Mouse (Mus musculus): ENCODE measurements around the gene Fcgr2b.
"Not testable (repeated sequence)": the region's sequence is repeated elsewhere in the genome, so short reads cannot be mapped to it uniquely, and the experiment has no call there.

Fcgr2b gene

DNA sequence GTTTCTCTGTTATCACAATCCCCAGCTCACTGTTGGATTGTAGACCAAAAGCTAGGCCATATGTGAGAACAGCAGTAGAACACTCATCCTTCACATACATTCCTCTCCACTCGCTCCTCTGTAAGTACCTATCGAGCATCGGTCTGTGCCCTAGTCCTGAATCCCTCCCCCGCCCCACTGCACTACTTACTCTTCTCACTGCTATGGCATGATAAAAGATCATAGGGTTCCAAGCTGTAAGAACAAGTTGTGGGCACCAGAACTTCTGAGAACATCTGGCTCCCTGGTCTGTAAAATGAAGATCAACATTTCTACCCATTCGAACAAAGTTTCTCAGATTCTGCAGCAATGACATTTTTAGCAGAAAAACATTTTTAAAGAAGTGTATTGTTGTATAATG lies at the start of gene Fcgr2b:
Gene Fcgr2b, minus strand, starts transcription at position 101 of the 400 bp plus-strand sequence.
- no peak for DNase-seq (ENCODE audit: extremely low spot score, low spot score)

DNA sequence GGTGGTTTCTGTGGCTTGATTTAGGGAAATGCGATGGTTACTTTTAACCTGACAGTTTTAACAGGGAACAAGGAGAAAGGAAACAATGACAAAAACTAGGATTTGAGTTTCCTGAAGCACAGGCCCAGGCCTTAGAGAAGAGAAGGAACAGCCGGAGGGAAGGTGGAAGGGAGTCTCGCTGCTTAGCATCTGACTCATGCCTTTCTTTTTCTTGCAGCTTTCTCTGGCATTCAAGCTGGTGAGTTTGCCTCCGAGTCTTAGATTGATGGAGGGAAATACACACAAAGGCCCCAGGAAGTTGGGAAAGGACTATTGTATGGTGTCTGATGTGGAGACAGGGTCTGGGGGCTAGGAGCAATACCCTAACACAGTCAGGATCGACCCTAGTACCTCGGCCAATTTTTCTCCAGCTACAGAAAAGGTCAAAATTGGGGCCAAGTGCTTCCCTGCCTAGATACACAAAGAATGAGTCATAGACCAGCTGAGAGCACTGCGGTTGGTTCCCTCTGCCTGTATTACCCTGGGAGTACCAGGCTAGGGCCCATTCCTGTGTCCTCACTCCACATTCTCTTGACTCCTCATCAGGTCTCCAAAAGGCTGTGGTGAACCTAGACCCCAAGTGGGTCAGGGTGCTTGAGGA lies 43.1 kb upstream of the Fcgr2b start:
- no peak for DNase-seq (ENCODE audit: extremely low spot score, low spot score)

DNA sequence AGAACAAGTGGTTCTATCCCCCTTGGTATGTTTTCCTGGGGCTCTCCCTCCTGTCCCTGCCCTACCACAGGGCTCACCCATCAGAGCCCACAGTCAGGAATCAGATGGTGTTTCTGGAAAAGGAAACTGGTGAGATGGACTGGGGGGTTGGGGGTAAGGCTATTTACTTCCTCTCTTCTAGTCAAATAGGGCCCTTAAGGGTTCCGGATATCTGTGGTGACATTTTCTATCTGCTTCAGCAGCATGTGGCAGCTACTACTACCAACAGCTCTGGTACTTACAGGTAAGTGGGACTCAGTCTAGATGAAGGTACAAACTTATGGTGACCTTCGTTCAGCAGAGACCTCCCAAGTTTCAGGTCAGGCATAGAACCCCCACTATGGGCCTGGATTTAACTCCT lies 42.4 kb upstream of the Fcgr2b start, which contains the start of gene Fcgr4:
Gene Fcgr4, plus strand, starts transcription at position 184 of the 400 bp plus-strand sequence.
- no peak for DNase-seq (ENCODE audit: extremely low spot score, low spot score)

DNA sequence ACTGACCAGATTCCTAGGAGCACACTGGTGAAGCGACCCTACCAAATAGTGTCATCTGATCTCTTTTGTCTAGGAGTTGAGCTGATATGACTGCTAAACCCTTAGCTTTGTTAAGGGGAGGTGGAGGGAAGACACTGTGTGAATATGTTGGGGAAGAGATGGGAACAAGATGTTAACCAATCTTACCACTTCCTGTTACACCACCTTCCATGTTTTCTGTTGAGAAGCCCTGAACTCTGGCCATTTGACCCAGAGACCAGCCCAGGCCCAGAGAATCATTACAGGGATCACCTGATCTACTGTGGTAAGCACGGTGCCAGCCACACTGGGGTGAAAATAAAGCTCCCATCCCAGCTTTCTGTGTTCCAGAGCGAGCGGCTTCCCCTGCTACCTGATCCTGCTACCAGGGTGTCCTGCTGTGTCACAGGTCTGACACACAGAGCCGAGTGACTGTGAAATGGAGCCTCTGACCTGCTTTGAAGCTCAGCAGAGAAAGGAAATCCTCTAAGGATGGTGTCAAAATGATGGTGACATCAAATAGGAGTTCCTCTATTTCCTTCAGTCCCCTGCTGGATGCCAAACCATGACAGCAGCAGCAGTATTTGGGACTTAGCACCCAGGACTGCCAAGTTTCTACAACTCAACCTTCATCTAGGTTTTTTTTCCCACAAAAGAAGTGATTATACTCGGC lies 41.3 kb upstream of the Fcgr2b start:
- no peak for DNase-seq (ENCODE audit: extremely low spot score, low spot score)

DNA sequence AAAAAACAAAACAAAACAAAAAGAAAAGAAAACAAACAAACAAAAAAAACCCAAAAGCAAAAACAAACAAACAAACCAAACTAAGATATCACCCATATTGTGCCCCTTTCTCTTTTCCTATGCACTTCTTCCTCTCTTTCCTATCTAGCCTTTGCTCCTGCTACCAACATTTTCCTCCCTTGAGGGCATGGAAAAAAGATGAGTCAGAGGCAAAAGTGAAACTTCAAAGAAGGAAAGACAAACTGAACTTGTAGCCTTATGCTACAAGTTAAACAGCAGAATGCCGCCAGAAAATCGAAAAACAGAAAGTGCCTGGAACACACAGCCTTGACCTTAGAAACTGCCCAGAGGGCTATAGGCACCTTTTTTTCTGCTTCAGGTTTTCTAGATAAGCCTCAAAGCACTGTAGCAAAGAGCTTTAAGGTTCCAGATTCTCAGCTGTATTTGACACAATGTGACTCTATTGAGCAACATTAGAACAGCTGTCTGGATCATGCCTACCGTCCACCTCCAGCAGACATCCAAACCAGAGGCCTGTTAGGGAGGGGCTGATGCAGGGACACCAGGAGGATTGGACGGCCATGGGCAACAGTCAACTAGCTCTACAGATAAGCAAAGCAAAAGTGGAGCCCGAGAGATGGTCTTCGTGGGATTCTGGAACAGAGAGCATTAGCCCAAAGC lies 40.5 kb upstream of the Fcgr2b start:
- DNase-seq (ENCODE audit: extremely low spot score, low spot score): no peak

DNA sequence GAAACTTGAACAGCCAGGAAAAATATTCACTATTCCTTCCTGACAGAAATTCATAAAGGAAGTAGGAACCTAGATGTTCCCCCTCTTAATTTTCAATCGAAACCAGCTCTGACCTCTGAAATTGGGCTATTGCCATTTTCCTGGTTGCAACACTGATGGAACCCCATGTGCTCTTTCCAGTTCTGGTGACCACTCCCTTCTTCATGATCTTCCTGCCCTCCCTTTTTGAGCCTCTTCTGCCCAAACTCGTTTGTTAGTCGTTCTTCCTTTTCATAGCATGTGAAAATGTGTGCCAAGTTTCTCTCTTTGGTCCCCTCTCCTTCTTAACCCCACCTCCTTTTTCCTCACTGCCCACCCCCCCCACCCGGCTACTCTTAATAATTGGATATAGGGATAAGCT lies 35.4 kb upstream of the Fcgr2b start:
- DNase-seq (ENCODE audit: extremely low spot score, low spot score): no peak

DNA sequence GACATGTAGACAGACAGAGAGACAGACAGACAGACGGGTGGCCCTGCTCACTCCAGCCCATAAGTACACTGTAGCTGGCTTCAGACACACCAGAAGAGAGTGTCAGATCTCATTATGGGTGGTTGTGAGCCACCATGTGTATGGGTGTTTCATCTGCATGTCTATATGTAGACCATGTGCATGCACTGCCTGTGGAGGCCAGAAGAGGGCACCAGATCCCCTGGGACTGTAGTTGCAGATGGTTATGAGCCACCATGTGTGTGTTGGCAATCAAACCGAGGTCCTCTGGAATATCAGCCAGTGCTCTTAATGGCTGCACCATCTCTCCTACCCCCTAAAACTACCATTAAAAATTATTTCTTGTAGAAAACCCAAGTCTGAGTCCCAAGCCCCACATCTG lies 30.6 kb upstream of the Fcgr2b start:
- no peak for DNase-seq (ENCODE audit: extremely low spot score, low spot score)

DNA sequence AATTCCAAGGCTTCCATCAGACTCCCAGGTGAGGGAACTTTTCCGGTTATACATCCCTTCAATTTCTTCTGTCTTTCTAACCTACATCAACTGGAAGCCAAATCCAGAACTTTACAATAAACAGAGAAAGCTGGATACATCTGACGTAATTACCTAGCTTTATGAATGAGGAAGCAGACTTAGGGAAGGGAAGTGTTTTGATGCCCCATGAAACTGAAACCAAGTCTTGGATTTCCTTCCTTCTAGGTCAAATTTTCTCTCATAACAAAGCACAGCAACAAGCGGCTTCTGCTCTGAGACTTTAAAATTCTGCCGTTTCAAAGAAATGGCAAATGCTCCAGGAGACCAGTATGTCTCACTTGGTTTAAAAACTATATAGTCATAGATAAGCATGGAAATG lies 30.0 kb upstream of the Fcgr2b start:
- DNase-seq (ENCODE audit: extremely low spot score, low spot score): no peak

DNA sequence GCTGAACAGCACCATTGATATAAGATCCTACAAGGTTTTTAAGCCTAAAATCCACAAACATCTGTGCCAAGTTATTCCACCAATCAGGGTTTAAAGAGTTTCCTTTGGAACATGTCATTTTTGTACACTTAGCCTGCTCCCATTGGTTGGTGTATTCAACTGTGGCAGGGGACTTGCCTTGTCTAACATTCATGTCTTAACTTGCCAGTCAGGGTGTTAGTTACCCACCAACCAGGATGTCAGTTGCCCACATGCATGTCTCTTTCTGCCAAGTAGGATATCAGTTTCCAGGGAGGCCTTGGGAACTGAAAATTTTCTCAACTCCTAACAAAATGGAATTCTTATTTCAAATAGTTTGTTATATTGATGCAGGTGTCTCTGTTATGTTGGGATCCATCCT lies 29.2 kb upstream of the Fcgr2b start:
- no peak for DNase-seq (ENCODE audit: extremely low spot score, low spot score)

DNA sequence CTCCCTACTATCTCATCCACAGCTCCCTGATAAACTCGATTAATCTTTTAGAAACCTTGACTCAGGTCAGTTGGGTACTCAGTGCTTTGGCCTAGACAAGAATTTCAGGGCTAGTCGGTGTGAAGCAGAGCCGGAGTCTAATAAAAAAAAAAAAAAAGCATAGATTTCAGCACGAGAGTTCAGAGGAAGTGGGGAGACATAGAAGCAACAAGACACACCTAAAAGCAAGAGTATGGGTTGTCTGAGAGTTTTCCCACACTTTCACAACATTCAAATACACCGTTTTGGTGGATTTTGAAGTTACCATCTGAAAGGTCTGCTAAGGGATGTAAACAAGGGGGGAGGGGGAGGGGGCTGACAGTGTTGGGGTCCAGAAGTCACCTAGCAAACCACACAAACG lies 28.7 kb upstream of the Fcgr2b start:
- DNase-seq (ENCODE audit: extremely low spot score, low spot score): no peak

DNA sequence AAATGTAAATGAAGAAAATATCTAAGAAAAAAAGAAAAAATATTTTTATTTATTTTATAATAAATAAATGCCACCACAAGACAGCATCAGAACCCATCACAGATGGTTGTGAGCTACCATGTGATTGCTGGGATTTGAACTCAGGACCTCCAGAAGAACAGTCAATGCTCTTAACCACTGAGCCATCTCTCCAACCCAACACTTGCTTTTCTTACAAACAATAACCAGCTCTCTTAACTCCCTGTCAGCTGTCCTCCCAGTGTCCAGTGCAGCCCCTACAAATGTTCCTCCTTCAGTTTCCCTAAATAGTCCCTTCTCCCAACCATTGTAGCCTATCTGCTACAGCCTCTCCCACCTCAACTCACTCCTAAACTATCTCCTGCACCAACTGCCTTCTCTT lies 23.5 kb upstream of the Fcgr2b start:
- no peak for DNase-seq (ENCODE audit: extremely low spot score, low spot score)

DNA sequence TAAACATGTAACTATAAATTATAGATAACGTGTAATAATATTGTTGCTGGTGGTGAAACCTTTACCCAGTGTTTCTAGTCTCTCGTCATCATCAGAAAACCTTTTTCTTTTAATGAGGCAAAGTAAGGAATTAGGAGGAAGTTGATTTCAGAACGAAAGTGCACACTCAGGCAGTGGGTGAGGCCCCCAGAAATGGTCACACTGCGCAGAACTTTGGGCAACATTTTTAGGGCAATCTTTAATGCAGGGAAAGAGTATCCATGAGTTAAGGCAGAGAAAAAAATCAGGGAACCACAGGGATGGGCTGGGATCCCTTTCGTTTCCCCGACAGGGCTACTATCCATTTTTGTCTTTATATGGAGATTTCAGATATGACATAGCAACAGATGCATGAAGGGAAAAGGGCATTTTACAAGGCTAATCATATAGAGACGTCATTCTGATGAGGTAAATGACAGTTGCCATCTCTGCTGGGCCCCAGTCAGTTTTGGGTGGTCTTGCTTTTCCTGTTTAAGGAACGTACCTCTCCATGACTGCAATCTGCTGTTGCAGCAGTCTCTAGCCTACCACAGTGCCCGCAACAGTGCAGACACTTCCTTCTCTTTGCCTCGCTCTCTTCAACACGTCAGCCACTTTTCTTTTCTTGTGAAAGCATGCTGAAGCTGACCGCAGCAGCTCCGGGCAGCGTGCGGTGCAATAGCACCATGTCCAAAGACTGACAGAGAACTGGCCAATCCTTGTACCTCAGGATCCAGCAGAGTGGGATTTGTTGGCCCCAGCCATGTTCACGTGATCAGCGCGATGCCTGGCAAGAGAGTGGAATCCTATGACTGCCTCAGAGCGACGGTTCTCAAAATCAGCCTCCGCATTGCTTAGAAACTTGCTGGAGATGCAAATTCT lies 21.7 kb upstream of the Fcgr2b start:
- DNase-seq (ENCODE audit: extremely low spot score, low spot score): no peak

DNA sequence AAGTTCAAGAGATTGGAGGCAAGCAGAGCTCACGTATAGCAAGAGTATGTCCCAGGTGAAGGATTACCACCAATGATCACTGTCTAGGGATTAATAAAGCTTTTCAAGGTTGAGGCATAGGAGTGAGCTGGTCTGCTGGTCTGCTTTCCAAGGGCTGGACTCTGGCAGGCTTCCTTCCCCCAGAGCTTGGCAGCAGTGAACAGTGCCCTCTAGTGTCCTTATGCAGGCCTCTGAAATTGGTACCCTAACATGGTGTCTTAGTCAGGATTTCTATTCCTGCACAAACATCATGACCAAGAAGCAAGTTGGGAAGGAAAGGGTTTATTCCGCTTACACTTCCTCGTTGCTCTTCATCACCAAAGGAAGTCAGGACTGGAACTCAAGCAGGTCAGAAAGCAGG lies 20.4 kb upstream of the Fcgr2b start:
- DNase-seq (ENCODE audit: extremely low spot score, low spot score): peak; percentile 34

DNA sequence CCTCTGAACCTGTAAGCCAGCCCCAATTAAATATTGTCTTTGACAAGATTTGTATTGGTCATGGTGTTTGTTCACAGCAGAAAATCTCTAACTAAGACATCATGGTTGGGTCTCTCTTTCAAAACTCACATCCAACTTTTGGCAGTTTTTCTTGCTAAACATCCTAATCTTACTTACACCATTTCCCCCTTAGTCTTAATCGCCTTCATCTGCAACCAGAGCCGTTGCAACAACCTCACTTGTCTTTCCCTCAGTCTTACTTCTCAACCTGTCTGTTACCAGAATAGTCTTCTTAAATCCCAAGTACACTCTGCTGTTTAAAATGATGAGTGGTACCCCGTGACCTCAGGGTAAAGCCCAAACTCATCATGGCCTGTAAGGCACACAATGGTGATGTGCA lies 19.7 kb upstream of the Fcgr2b start:
- DNase-seq (ENCODE audit: extremely low spot score, low spot score): no peak

DNA sequence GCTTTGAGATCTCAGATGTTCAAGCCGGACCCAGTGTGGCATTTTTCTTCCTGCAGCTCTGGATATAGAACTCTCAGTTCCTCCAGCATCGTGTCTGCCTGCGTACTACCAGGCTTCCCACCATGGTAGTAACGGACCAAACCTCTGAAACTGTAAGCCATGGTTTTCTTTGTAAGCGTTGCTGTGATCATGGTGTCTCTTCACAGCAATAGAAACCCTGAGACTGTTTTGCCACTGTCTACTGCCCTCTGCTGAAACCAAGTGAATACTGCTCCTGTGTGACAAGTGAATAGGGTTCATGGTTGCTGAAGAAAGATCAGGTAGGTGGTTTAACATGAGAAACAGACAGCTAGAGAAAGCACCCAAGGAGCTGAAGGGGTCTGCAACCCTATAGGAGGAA lies 16.2 kb upstream of the Fcgr2b start:
- no peak for DNase-seq (ENCODE audit: extremely low spot score, low spot score)

DNA sequence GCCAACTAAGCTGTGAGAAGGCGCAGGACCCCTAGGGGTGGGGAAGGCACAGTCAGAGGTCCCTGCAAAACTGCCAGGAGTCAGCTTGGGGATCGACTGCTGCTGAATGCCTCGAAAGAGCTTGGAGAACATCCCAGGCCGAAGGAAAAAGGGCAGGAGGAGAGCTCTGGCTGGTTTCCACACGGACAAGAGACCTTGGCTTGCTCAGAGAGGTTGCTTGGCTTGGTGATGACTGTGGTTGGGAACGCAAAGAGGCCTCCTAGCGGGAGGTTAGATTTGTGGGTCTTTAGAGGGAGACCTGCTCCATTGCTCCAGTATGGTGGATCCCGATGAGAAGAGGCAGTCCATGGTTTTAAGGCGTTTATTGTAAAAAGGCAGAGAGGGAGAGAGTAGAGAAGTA lies 13.3 kb upstream of the Fcgr2b start:
- no peak for DNase-seq (ENCODE audit: extremely low spot score, low spot score)

DNA sequence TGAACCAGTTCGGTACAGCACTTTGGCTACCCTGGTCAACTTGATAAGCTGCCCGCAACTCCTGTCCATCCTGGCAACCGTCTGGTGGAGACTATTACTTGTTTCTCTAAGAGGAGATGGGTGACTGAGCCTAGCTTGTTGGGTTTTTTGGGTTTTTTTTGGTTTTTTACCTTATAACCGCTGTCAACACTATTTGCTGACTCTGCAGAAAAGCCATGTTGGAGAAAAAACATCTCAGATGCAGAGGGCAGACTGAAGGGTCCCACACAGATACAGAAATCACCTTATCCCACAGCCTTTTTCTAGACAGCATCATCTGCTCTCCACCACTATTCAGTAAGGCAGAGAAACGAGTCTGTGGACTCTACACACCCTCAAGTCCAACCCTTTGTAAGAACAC lies 9.5 kb upstream of the Fcgr2b start:
- no peak for DNase-seq (ENCODE audit: extremely low spot score, low spot score)

DNA sequence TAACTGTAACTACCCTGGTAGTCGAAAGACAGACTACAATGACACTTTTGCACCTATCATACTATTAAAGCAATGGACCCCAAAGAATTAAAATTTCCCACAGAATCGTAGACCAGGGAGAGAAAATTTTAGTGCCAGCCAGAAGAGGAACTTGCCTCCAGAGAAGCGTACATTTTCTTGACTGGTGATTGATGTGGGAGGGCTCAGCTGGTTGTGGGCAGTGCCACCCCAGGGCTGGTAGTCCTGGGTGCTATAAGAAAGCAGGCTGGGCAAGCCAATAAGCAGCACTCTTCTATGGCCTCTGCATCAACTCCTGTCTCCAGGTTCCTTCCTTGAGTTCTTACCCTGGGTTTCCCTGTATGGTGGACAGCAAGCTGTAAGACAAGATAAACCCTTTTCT lies 8.7 kb upstream of the Fcgr2b start:
- no peak for DNase-seq (ENCODE audit: extremely low spot score, low spot score)

DNA sequence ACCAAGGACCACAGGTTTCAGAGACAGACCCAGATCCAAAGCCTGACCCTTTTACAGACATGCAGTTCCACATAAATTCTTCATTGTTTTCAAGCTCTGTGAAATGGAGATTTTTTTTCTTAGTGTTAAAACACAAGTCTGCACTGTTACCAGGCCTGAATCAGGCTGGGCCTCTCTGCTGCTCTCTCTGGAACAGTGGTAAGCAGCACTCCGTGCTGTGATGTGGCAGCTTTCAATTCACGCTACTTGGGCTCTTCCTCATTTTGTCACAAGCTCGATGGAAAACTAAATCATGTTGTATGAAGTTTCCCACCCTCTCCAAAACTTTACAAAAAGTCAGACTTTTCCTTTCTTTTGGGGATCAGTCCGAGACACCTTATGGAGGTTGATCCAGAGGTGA lies 6.7 kb upstream of the Fcgr2b start:
- DNase-seq (ENCODE audit: extremely low spot score, low spot score): no peak

DNA sequence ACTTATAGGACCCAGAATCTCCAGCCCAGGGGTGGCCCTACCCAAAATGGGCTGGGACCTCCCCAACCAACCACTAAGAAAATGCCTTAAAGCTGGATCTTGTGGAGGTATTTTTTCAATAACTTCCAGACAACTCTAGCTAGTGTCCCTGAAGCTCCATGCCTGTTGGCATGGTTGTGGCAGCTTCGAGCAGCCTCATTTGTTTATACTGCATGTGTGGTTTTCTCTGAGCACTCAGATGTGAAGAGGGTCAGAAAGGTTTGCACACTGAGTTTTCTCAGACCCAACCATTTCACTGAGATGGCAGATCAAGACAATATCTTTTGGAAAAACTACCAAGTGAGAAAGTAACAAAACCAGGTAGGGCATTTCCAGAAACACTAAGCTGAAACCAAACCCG lies 6.0 kb upstream of the Fcgr2b start:
- no peak for DNase-seq (ENCODE audit: extremely low spot score, low spot score)

DNA sequence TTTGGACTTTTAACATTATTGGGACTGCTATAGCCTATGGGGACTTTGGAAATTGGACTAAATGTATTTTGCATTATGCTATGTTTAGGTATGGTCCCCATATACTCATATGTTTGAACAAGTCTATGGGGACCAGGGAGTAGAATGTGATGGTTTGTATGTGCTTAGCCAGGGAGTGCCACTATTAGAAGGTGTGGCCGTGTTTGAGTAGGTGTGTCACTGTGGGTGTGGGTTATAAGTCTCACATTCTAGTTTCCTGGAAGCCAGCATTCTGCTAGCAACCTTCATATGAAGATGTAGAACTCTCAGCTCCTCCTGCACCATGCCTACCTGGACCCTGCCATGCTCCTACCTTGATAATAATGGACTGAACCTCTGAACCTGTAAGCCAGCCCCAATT lies 5.3 kb upstream of the Fcgr2b start:
- not testable (repeated sequence) for DNase-seq (ENCODE audit: extremely low spot score, low spot score)

DNA sequence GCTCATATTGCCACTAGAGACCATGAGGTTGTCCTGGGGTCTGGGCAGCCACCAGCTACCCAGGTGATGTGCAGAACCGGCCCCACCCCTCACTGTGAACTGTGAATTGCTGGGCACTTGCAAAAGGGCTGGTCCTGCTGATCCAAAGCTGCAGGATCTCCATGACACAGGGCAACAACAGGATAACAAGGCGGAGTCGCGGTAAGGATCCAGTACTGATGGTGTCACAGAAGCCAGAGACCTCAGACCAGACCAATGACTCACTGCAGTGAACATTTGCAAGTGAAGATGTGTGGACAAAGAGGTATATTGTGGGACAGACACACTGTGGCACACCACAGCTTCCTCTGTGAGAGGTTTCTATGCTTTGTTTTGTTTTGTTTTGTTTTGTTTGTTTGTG lies 2.3 kb upstream of the Fcgr2b start:
- DNase-seq (ENCODE audit: extremely low spot score, low spot score): no peak

All from neural tube, embryonic 10.5 days (tissue).